Comparison of ENCODE assay signal across 11 mouse cellular contexts in the genomic region with DNA sequence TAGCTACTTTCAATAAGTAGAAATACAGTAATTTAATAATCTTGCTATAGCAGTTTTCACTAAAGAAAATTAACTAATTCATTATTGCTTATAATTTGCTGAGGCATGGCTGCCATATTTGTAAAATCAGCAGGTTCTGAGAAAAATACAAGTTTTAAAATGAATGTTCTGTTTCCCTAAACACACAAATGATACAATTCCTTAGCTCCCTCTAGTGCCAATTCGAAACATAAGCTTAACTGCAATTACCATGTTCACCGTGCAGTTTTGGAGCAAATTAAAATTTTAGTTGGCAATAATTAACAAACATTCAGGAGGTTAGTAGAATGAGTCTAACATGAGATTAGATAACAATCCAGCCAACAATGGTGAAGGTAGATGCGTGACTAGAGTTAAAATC.
A peak's percentile ranks its signal among the peaks of the same experiment; 100 is the strongest.
DNase-seq lines count a peak whose midpoint lies in the region; ATAC-seq and TF ChIP-seq lines count a peak whose summit lies in the region.
"Had no signal": no experiment of that assay in that cellular context is flagged by ENCODE, and none has a peak within 500 bp of the region (broad histone marks: within the 10 kb centered on the region; RNA-seq: fewer than 3 reads in every experiment).

No protein-coding gene starts in this region.

- no peak for TF ChIP-seq POLR2A in brain, embryonic 14.5 days (IDR thresholded peaks at IDR 0.05; ENCODE audit: borderline replicate concordance, extremely low read depth, insufficient read depth, insufficient read length, poor library complexity, severe bottlenecking)

- DNase-seq in frontal cortex, postnatal 14 days (ENCODE audit: low spot score in 2 of 2) = no peak
- DNase-seq in left cerebral cortex, adult 11 months (ENCODE audit: low spot score) = peak; percentile 1
- DNase-seq in left cerebral cortex, adult 18-20 months (ENCODE audit: low spot score in 2 of 2) = no peak
- DNase-seq in 416B (ENCODE audit: low read depth) = peak; percentile 55
- DNase-seq in brain, embryonic 14.5 days (ENCODE audit: low read depth) = peak; percentile 78
- no peak for DNase-seq in gastrocnemius, adult 18-20 months (ENCODE audit: low spot score)
- DNase-seq: adrenal gland, postnatal 14 days; right cerebral cortex, postnatal 14 days had no signal

- ATAC-seq in frontal cortex, adult (ENCODE audit: low TSS enrichment) = peak; percentile 67; the same call in 1 of the 2 replicates
- no peak for ATAC-seq in erythroid progenitor cell, adult 5-6 weeks (replicated peaks; ENCODE audit: low FRiP score, poor library complexity, severe bottlenecking)
- ATAC-seq: inflammation-experienced regulatory T-cells, adult 6 months had no signal

- TF ChIP-seq CTCF in brain, embryonic 14.5 days (IDR thresholded peaks at IDR 0.05; ENCODE audit: borderline replicate concordance, extremely low read depth, insufficient read depth, insufficient read length) = no peak; the same call in 1 of the 2 replicates

Comparison
In these comparisons a context has a peak if more than half of its experiments do, and no peak if none do; other contexts are left out.
1. DNase-seq: peak in left cerebral cortex, adult 11 months (single experiment), 416B (single experiment) and brain, embryonic 14.5 days (single experiment); none in frontal cortex, postnatal 14 days (0 of 2), left cerebral cortex, adult 18-20 months (0 of 2) and gastrocnemius, adult 18-20 months (single experiment).